Mouse (Mus musculus) inflammation-experienced regulatory T-cells, adult 6 months (primary cell): ENCODE measurements around the gene Dnmt3c. TPM values are rescaled to one million over a fixed set of nuclear protein-coding genes. Genes with fewer than 3 reads are reported as not detected.
A peak's percentile ranks its signal among the peaks of the same experiment; 100 is the strongest.
"Not testable (repeated sequence)": the region's sequence is repeated elsewhere in the genome, so short reads cannot be mapped to it uniquely, and the experiment has no call there.

ENCODE experiments used
- ATAC-seq: one replicate; pipeline ENCODE4 v1.8.0; 2017
- polyA plus RNA-seq, 3 experiments: library from polyadenylated mRNA; unstranded; fragments of 100-300 nt; shearing (Covaris generic); gene quantifications; one replicate each; pipeline ENCODE4 v1.2.1; 2017

The Dnmt3c gene
- not detected for polyA plus RNA-seq

DNA sequence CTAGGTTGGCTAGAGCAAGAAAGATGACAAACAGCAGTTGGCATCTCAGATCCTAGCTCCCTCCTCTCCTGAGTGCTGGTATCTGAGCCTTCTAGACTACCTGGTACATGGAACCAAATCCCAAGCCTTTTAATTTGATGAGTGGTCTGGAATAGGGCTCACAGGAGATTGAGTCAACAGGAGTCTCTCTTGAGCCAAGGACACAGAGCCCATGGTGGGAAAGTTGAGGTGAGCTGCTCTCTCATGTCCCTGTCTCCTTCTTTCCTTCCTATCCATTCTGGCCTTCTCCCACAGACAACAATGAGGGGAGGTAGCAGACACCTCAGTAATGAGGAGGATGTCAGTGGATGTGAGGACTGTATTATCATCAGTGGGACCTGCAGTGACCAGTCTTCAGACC lies at the start of gene Dnmt3c:
TSS of gene Dnmt3c (plus strand) at position 301 of the 400 bp plus-strand sequence.
- no peak for ATAC-seq

- no peak for ATAC-seq
Measured at GRCm38 (mm10) chr2:153648773-153649297, 47.6 kb upstream of the Dnmt3c start.

DNA sequence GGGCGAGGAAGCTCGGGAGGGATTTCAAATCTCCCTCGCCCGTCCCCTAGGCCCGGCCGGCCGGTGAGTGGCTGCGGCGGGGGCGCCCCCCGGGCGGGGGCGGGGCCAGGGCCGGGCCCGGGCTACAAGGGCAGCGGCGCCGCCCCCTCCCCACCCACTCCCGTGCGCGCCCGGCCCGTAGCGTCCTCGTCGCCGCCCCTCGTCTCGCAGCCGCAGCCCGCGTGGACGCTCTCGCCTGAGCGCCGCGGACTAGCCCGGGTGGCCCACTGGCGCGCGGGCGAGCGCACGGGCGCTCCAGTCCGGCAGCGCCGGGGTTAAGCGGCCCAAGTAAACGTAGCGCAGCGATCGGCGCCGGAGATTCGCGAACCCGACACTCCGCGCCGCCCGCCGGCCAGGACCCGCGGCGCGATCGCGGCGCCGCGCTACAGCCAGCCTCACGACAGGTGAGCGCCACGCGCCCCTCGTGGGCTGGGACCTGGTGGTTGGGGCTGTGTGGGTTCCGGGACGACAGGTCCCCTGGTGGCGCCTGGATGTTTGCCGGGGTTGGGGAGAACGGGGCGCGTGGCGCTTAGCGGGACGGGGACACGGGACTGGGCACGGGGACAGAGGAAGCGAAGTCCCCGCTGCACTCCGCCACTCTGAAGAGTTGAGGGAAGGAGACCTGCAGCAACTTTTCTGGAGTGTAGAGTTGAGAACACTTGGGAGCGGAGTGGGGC lies 47.0 kb upstream of the Dnmt3c start, which contains the start of gene Dnmt3b:
TSS of gene Dnmt3b (plus strand) at position 153 of the 716 bp plus-strand sequence.
- peak; percentile 67 for ATAC-seq

DNA sequence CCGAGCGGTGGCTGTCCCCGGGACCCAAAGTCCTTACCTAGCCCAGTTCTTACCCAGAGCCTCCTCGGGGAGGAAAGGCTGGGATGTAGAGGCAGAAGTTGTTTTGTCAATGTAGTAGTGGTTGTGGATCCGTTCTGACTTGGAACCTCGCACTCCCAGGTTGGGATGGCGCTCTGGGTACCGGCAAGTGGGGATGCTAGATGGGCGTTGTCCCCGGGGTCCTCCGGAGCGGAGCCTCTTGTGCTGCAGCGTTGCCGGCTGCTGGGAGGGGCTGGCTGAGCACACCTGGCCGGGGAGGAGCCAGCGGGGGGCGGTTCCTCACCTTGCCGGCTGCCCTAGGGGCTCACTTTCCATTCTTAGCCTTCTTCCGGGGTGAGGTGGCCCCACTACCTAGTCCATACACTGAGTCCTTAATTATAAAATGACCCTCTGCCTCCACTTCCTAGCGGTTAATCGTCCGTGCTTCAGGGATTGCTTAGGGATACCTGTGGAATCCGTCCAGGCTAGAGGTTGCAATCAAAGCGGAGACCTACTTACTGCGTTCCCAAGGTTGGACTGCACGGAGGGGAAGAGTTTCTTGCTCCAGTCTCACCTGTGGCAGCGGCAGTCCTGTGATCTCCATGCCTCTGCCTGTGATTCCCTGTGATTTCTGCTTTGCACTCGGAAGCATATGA lies 46.3 kb upstream of the Dnmt3c start:
- peak; percentile 51 for ATAC-seq

DNA sequence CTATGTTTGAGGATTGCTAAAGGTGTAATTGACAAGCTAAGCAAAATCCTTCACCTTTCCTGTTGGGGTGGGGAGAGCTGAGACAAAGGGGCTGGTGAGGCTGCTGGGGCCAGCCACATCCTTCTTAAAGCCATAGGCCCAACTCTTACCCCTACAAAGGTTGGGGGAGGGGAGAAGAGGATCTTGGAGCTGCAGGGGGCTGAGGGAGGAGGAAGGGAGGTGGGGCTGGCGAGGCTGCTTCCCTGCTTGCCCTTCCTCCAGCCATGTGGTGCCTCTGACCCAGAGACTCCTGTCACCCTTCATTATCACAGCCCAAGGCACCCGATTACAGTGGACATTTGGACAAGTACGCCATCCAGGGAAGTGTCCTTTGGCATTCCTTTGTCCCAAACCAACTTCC lies 44.8 kb upstream of the Dnmt3c start:
- ATAC-seq: no peak

- ATAC-seq: not testable (repeated sequence)
Measured at GRCm38 (mm10) chr2:153657659-153658058, 38.8 kb upstream of the Dnmt3c start.

- no peak for ATAC-seq
Measured at GRCm38 (mm10) chr2:153660616-153661015, 35.8 kb upstream of the Dnmt3c start.

- ATAC-seq: no peak
Measured at GRCm38 (mm10) chr2:153665401-153665800, 31.1 kb upstream of the Dnmt3c start.

DNA sequence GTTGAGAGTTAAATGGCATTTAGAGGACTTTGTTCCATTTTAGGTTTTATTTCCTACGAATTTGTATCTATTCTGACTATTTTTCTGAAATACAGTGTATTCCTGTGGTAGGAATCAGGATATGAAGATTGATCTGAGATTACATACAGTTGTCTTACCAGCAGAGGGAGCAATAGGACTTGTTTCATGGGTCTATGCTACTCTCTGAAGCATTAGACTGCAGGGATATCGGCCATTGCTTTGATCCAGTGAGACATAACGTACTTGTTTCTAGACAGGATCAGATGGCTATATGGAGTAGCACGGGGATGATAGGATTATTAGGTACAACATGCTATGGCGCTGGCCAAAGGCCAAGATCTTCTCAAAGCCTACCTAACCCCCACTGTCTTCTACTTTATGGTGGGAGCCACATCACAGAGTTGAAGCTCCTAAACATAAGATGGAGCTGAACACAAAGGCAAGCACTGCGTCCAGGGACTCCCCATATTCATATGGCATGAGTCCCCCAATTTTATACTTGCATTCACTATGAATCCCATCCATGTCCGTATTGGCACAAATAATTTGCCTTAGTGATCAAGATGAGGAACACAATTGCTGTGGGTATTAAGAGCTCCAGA lies 27.6 kb upstream of the Dnmt3c start:
- ATAC-seq: no peak

GRCm38 (mm10) chr2:153670111-153670510 lies 26.3 kb upstream of the Dnmt3c start:
- ATAC-seq: no peak

- no peak for ATAC-seq
Measured at GRCm38 (mm10) chr2:153672619-153673018, 23.8 kb upstream of the Dnmt3c start.

- ATAC-seq: not testable (repeated sequence)
Measured at GRCm38 (mm10) chr2:153675364-153675763, 21.1 kb upstream of the Dnmt3c start.

DNA sequence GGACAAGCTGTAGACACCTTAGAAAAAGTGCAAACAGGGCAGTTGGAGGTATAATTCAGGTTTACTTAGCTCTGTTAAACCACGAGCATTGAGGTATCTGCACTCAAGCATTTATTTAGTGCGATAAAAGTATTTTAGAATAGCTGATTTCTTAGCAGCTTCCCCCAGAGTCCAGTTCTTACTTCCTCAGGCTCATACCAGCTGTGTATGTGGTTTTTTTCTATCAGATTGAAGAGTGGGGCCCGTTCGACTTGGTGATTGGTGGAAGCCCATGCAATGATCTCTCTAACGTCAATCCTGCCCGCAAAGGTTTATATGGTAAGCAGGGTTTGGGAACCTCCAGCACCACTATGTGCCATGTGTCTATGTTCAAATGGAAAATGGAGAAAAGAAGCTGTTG lies 19.5 kb upstream of the Dnmt3c start:
- ATAC-seq: no peak

GRCm38 (mm10) chr2:153677550-153677949 lies 18.9 kb upstream of the Dnmt3c start:
- no peak for ATAC-seq

GRCm38 (mm10) chr2:153679959-153680358 lies 16.5 kb upstream of the Dnmt3c start:
- no peak for ATAC-seq

GRCm38 (mm10) chr2:153693413-153693812 lies 3.0 kb upstream of the Dnmt3c start:
- not testable (repeated sequence) for ATAC-seq

DNA sequence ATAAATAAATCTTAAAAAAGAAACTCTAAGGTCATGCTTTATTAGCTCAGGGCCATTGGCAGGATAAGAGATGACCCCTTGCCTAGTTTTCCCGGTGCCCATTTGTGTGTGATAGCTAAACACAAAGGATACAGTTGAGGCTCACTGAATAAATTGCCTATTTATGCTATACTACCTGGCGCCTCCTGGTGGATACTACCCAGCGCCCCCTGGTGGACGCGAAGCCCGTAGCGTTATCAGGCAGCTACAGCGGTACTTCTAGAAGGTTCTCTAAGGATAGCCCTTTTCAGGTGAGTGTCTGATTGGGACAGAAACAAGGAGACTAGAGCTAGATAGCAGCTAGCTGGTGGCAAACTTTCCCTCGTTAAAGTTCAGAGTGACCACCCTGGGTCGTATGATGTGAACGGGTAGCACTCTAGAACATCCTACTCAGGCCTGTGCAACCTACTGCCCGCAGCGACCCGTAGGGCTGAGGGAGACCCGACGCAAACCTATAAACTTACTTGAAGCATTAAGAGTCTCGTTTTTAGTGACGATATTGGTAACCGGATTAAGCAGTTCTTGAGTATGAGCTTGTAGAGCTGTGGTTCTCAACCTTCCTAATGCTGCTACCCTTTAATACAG lies 1.9 kb upstream of the Dnmt3c start:
- ATAC-seq: peak; percentile 68

DNA sequence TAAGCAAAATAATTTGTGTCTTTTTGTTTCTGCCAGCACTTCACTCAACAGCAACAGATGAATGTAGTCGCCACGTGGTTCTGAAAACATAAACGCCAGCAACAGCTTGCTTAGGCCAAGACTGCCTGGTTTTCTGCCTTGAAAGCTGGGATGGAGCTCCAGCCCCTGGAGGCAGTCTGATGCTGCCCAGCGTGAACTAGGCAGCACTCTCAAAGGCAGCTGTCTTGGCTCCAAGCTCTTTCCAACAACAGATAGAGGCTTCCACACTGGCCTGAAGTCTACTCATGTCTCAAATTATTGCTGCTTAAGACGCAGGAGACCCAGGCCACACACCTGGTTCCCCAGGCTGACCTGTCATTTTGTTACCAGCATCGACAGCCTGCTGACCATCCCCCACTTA lies 6.9 kb downstream of the Dnmt3c start:
- no peak for ATAC-seq

DNA sequence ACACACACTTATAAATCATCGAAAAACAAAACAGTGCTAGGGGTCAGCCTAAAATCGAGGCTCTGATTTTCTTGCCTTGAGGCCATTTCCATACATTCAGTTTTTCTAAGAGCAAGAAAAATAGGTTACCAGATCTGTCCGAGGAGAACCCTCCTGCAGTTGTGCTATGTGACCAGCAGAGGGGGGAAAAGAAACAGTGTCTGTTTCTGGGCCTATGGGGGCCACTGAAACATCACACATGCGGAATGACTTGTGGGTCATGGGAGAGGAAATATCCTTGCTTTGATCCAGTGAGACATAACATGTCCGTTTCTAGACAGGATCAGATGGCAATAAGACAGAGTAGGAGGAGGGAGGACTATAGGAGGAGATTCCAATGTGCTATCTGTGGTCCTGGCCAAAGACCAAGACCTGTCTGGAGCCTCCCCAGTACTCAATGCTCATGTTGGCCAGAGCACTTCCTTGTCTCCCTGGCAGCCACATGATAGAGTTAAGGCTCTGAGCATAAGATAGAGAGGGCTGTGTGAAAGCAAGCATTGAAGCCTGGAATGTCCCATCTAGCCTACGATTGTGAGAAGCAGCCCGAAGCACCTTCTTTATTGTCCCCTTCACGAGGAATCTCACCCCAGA lies 14.4 kb downstream of the Dnmt3c start:
- peak; percentile 56 for ATAC-seq

DNA sequence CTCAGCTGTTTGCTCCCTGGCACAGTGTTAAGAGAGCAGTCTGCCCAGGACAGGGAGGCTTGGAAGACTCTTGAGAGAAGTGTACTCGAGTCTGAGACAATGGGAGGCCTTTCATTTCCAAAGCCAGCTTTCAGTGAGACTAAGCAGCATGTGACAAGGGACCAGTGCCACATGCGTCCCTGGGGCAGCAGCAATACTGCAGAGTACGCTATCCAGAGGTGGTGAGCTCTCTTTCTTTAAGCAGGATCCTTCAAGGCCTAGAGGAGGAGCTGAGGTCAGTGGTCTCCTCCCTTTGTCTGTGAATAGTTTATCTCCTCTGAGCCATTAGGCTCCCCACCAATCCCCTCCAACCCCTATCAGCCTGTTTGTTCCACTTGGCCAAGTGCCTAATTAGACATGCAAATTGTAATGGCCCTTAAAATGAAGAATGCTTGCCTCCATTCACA lies 16.2 kb downstream of the Dnmt3c start:
- no peak for ATAC-seq

DNA sequence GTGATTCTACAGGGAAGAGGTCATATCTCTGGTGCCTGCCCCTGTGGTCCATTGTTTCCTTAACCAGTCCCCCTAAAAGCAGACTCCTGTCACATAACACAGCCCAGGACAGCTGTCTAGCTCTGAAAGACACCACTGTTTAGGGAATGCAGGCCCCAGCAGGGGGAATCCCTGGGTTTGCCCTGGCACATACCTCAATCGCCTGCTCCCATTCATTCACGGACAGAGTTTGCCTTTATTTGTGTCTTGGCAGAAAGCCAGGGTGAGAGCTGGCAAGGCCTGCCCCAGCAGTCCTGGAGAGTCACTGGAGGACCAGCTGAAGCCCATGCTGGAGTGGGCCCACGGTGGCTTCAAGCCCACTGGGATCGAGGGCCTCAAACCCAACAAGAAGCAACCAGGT lies 16.8 kb downstream of the Dnmt3c start:
- ATAC-seq: no peak

- ATAC-seq: not testable (repeated sequence)
Measured at GRCm38 (mm10) chr2:153717861-153718260, 21.4 kb downstream of the Dnmt3c start.
